Mouse (Mus musculus): ENCODE results near the gene Oasl1. TPM values are rescaled to one million over a fixed set of nuclear protein-coding genes. Genes with fewer than 3 reads are reported as not detected.

Gene Oasl1
- polyA plus RNA-seq, 1 experiment from 2014 or later: 3.1 TPM

- no peaks in the 10 kb centered on the region for H3K4me1 ChIP-seq (replicated peaks; ENCODE audit: insufficient read depth, low read length)
- DNase-seq (ENCODE audit: low spot score) (no peak), ATAC-seq (replicated peaks; ENCODE audit: low FRiP score, low read depth) (no peak)
- H3K9me3 ChIP-seq (replicated peaks; ENCODE audit: low read length): no peaks in the 10 kb centered on the region
- H3K4me3 ChIP-seq (replicated peaks; ENCODE audit: low read depth, low read length): no peak overlapping the region
- no peaks in the 10 kb centered on the region for H3K36me3 ChIP-seq (ENCODE audit: insufficient read depth, low read length)
- H3K27me3 ChIP-seq (ENCODE audit: insufficient read depth, low read length): no peaks in the 10 kb centered on the region
- no peak overlapping the region for H3K4me2 ChIP-seq (ENCODE audit: low read length)
- no peak overlapping the region for H3K9ac ChIP-seq (ENCODE audit: low read depth, low read length)
- no peak for TF ChIP-seq CTCF (IDR thresholded peaks at IDR 0.05; ENCODE audit: low read depth)
- no peak overlapping the region for H3K27ac ChIP-seq
- WGBS: 66% methylated on average over 8 of the region's 8 CpGs
Observed at GRCm38 (mm10) chr5:114973131-114973530, 50.1 kb downstream of the Oasl1 start.

- DNase-seq (ENCODE audit: low spot score): no peak
- ATAC-seq (replicated peaks; ENCODE audit: low FRiP score, low read depth): no peak
Observed at GRCm38 (mm10) chr5:114976935-114977334, 53.9 kb downstream of the Oasl1 start.

GRCm38 (mm10) chr5:114978473-114978872 lies 55.4 kb downstream of the Oasl1 start:
- no peak overlapping the region for H3K4me2 ChIP-seq (ENCODE audit: low read length)
- DNase-seq (ENCODE audit: low spot score) (no peak), ATAC-seq (replicated peaks; ENCODE audit: low FRiP score, low read depth) (no peak)
- no peaks in the 10 kb centered on the region for H3K27me3 ChIP-seq (ENCODE audit: insufficient read depth, low read length)
- H3K9me3 ChIP-seq (replicated peaks; ENCODE audit: low read length): no peaks in the 10 kb centered on the region
- no peak overlapping the region for H3K4me3 ChIP-seq (replicated peaks; ENCODE audit: low read depth, low read length)
- no peak overlapping the region for H3K27ac ChIP-seq
- no peak for TF ChIP-seq CTCF (IDR thresholded peaks at IDR 0.05; ENCODE audit: low read depth)
- H3K4me1 ChIP-seq (replicated peaks; ENCODE audit: insufficient read depth, low read length): no peaks in the 10 kb centered on the region
- no peaks in the 10 kb centered on the region for H3K36me3 ChIP-seq (ENCODE audit: insufficient read depth, low read length)
- WGBS: 64% methylated on average over 11 of the region's 11 CpGs
- H3K9ac ChIP-seq (ENCODE audit: low read depth, low read length): no peak overlapping the region

More at GRCm38 (mm10) chr5:114976935-114977334, 53.9 kb downstream of the Oasl1 start:
- Histone ChIP-seq H3K27ac (no peak overlapping the region), H3K27me3 (ENCODE audit: insufficient read depth, low read length) (no peaks in the 10 kb centered on the region), H3K36me3 (ENCODE audit: insufficient read depth, low read length) (no peaks in the 10 kb centered on the region), H3K4me2 (ENCODE audit: low read length) (no peak overlapping the region), H3K4me1 (replicated peaks; ENCODE audit: insufficient read depth, low read length) (no peaks in the 10 kb centered on the region), H3K4me3 (replicated peaks; ENCODE audit: low read depth, low read length) (no peak overlapping the region), H3K9ac (ENCODE audit: low read depth, low read length) (no peak overlapping the region), H3K9me3 (replicated peaks; ENCODE audit: low read length) (no peaks in the 10 kb centered on the region)
- no peak for TF ChIP-seq CTCF (IDR thresholded peaks at IDR 0.05; ENCODE audit: low read depth)

- Histone ChIP-seq H3K27me3 (ENCODE audit: insufficient read depth, low read length) (no peaks in the 10 kb centered on the region), H3K27ac (no peak overlapping the region), H3K9ac (ENCODE audit: low read depth, low read length) (no peak overlapping the region), H3K4me3 (replicated peaks; ENCODE audit: low read depth, low read length) (no peak overlapping the region), H3K4me2 (ENCODE audit: low read length) (peak overlapping the region; percentile 70), H3K9me3 (replicated peaks; ENCODE audit: low read length) (no peaks in the 10 kb centered on the region), H3K4me1 (replicated peaks; ENCODE audit: insufficient read depth, low read length) (no peaks in the 10 kb centered on the region), H3K36me3 (ENCODE audit: insufficient read depth, low read length) (no peaks in the 10 kb centered on the region)
- no peak; the same call in 1 of the 2 replicates for TF ChIP-seq CTCF (IDR thresholded peaks at IDR 0.05; ENCODE audit: low read depth)
- ATAC-seq (replicated peaks; ENCODE audit: low FRiP score, low read depth): peak; percentile 43; the same call in 1 of the 2 replicates
- peak; percentile 61 for DNase-seq (ENCODE audit: low spot score)
- WGBS: 7% methylated on average over 6 of the region's 6 CpGs
Observed at GRCm38 (mm10) chr5:114978888-114979249, 55.8 kb downstream of the Oasl1 start.

GRCm38 (mm10) chr5:114979250-114980121 lies 56.4 kb downstream of the Oasl1 start:
- Histone ChIP-seq H3K27me3 (ENCODE audit: insufficient read depth, low read length) (no peaks in the 10 kb centered on the region), H3K36me3 (ENCODE audit: insufficient read depth, low read length) (no peaks in the 10 kb centered on the region), H3K27ac (0 out of 2 replicates have a peak overlapping the region, but pooled peaks have one; percentile 26), H3K4me2 (ENCODE audit: low read length) (peak overlapping the region; percentile 70), H3K9ac (ENCODE audit: low read depth, low read length) (peak overlapping the region; percentile 25; the same call in 1 of the 2 replicates), H3K4me1 (replicated peaks; ENCODE audit: insufficient read depth, low read length) (no peaks in the 10 kb centered on the region), H3K4me3 (replicated peaks; ENCODE audit: low read depth, low read length) (peak overlapping the region; percentile 32), H3K9me3 (replicated peaks; ENCODE audit: low read length) (no peaks in the 10 kb centered on the region)
- WGBS: 6% methylated on average over 32 of the region's 32 CpGs
- peak; percentile 29 for ATAC-seq (replicated peaks; ENCODE audit: low FRiP score, low read depth)
- peak; percentile 96 for TF ChIP-seq CTCF (IDR thresholded peaks at IDR 0.05; ENCODE audit: low read depth)
- DNase-seq (ENCODE audit: low spot score): peak; percentile 91

- Histone ChIP-seq H3K4me3 (replicated peaks; ENCODE audit: low read depth, low read length) (peak overlapping the region; percentile 32), H3K9ac (ENCODE audit: low read depth, low read length) (0 out of 2 replicates have a peak overlapping the region, but pooled peaks have one; percentile 25), H3K9me3 (replicated peaks; ENCODE audit: low read length) (no peaks in the 10 kb centered on the region), H3K27ac (no peak overlapping the region), H3K36me3 (ENCODE audit: insufficient read depth, low read length) (no peaks in the 10 kb centered on the region), H3K4me2 (ENCODE audit: low read length) (peak overlapping the region; percentile 70), H3K4me1 (replicated peaks; ENCODE audit: insufficient read depth, low read length) (no peaks in the 10 kb centered on the region), H3K27me3 (ENCODE audit: insufficient read depth, low read length) (no peaks in the 10 kb centered on the region)
- no peak; the same call in 1 of the 2 replicates for ATAC-seq (replicated peaks; ENCODE audit: low FRiP score, low read depth)
- DNase-seq (ENCODE audit: low spot score): no peak
- 27% methylated on average over 16 of the region's 16 CpGs for WGBS
- TF ChIP-seq CTCF (IDR thresholded peaks at IDR 0.05; ENCODE audit: low read depth): no peak
Observed at GRCm38 (mm10) chr5:114980122-114980748, 57.2 kb downstream of the Oasl1 start.

Data from kidney, postnatal 0 days (tissue).